Mouse (Mus musculus) liver, postnatal 0 days (tissue): ENCODE data around the gene Gp6.

Experiments
- CTCF ChIP-seq: sonication (generic); IDR thresholded peaks from 2 replicates; pipeline ENCODE4 v1.5.1; 2016; ENCODE audit warnings: antibody characterized with exemption, low read depth
- EP300 ChIP-seq: IDR thresholded peaks from 2 replicates; pipeline ENCODE4 v1.6.1; 2016; ENCODE audit warnings: antibody characterized with exemption, low read depth, mild to moderate bottlenecking

DNA sequence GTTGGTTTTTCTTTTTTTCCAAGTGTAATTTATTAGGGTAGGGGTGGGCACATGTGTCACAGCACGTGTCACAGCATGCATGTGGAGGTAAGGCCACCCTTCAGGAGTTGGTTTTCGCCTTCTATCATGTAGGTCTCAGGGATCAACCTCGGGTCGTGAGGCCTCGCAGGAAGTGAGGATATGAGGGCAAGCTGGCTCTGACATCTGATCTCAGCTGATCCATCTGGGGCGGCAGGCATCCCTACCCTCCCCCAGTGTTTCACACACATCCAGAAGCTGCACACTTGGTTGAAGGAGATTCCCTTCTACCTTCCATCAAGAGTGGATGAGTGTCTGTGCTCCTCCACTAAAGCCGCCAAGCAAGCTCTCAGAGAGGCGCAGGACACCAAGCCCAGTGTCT, 34.5 kb upstream of the Gp6 start:
- TF ChIP-seq CTCF (no peak), EP300 (no peak)
